Mouse (Mus musculus) ES-Bruce4 (cell line): ENCODE measurements at regions not wholly inside any gene's neighbourhood (a gene's known extent, or its start where the extent isn't known, plus 50 kb on each side); places are given as distances from the start of the nearest gene placed in this dataset.

Experiments
- H3K27ac ChIP-seq: 2 replicates; pipeline ENCODE4 v1.5.1; 2012; ENCODE audit warnings: low read length, inconsistent platforms; ENCODE audit not compliant: insufficient read depth
- H3K27me3 ChIP-seq: 2 replicates; pipeline ENCODE4 v1.6.1; 2012; ENCODE audit warnings: mild to moderate bottlenecking, low read length, inconsistent platforms; ENCODE audit not compliant: control insufficient read depth, poor library complexity, insufficient read depth, severe bottlenecking
- H3K36me3 ChIP-seq: 2 replicates; pipeline ENCODE4 v1.6.1; 2012; ENCODE audit warnings: inconsistent platforms, mild to moderate bottlenecking, low read length, moderate library complexity; ENCODE audit not compliant: control insufficient read depth, poor library complexity, insufficient read depth, severe bottlenecking
- H3K4me1 ChIP-seq: one replicate; pipeline ENCODE4 v1.8.1; 2011; ENCODE audit warnings: low read length; ENCODE audit not compliant: control insufficient read depth, insufficient read depth
- H3K4me3 ChIP-seq: 2 replicates; pipeline ENCODE4 v1.5.1; 2011; ENCODE audit warnings: low read depth, mild to moderate bottlenecking, low read length
- H3K9ac ChIP-seq: 2 replicates; pipeline ENCODE4 v1.6.1; 2012; ENCODE audit warnings: low read depth, mild to moderate bottlenecking, inconsistent platforms; ENCODE audit not compliant: poor library complexity, severe bottlenecking
- H3K9me3 ChIP-seq: replicated peaks from 2 replicates; pipeline ENCODE4 v1.6.1; 2012; ENCODE audit warnings: mild to moderate bottlenecking, low read length, inconsistent platforms; ENCODE audit not compliant: control insufficient read depth, poor library complexity, insufficient read depth, severe bottlenecking
- CTCF ChIP-seq: IDR thresholded peaks from one replicate; pipeline ENCODE4 v1.8.1; 2011; ENCODE audit warnings: low read depth, low read length
- EP300 ChIP-seq: IDR thresholded peaks from 2 replicates; pipeline ENCODE4 v1.6.1; 2011; ENCODE audit warnings: low read depth, low read length; ENCODE audit not compliant: insufficient read depth
- POLR2A ChIP-seq: IDR thresholded peaks from one replicate; pipeline ENCODE4 v1.8.1; 2011; ENCODE audit warnings: low read length; ENCODE audit not compliant: insufficient read depth

- Histone ChIP-seq H3K36me3 (no peaks in the 10 kb centered on the region), H3K9ac (no peak overlapping the region), H3K9me3 (peaks cover 7% of the 10 kb centered on the region), H3K27me3 (no peaks in the 10 kb centered on the region), H3K27ac (no peak overlapping the region), H3K4me3 (no peak overlapping the region), H3K4me1 (no peaks in the 10 kb centered on the region)
- TF ChIP-seq POLR2A, result no peak
- no peak for TF ChIP-seq CTCF
- no peak for TF ChIP-seq EP300
These were observed 718.9 kb upstream of the Igfbp3 start for GRCm38 (mm10) chr11:7932638-7933037.

DNA sequence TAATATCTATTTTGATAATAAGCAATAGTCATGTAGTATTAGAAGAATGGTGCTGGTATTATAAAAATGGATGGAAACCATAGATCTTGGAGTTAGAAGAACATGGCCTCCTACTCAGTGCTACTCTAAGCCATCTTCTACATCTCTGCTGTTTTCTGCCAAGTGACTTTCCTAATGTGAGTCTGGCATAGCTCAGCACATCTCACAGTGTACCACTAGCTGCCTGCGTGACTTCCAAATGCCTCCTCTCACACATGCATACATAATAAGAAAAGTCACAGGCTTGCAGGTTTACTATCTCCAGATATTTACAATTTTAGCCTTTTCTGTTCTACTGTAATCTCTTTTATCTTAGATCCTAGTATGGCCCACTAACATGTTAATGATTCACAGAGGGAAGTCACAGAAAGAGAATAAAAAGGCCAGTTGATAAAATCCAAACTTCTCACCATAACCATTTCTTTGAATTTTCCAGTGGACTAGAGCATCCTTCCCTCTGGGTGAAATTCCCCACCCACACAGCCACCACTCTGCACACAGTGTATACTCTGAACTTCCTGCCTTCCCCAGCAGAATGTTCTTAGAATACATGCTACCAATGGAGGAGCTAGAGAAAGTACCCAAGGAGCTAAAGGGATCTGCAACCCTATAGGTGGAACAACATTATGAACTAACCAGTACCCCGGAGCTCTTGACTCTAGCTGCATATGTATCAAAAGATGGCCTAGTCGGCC lies 717.5 kb upstream of the Igfbp3 start:
- H3K4me3 ChIP-seq, result no peak overlapping the region
- no peaks in the 10 kb centered on the region for H3K4me1 ChIP-seq
- H3K36me3 ChIP-seq, result no peaks in the 10 kb centered on the region
- no peak overlapping the region for H3K27ac ChIP-seq
- no peak overlapping the region for H3K9ac ChIP-seq
- TF ChIP-seq EP300 (no peak), POLR2A (no peak), CTCF (no peak)
- H3K27me3 ChIP-seq, result no peaks in the 10 kb centered on the region
- peaks cover 10% of the 10 kb centered on the region for H3K9me3 ChIP-seq

DNA sequence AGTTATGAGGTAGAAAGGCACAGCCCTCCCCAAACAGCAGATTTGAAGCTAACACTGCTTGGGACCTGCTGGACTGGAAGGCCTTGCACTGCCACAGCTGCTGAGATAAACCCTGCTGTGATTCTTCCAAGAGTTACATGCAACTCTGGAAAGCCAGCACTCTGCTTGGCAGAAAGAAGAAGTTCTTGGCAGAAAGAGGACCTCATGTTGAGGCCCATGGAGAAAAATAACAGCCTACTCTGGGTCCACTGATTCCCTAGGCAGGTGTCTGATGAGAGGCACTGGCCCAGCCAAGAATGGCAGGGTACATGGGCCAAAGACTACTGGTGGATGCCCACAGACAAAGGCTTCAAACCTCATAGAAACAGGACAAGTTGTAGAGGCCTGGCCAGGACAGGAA lies 714.0 kb upstream of the Igfbp3 start:
- no peak overlapping the region for H3K9ac ChIP-seq

GRCm38 (mm10) chr11:7912036-7912435 lies 698.3 kb upstream of the Igfbp3 start:
- Histone ChIP-seq H3K9ac (no peak overlapping the region), H3K27ac (no peak overlapping the region)
- TF ChIP-seq EP300 (no peak), POLR2A (no peak), CTCF (no peak)

More for the DNA sequence above, 714.0 kb upstream of the Igfbp3 start:
- no peaks in the 10 kb centered on the region for H3K4me1 ChIP-seq
- H3K9me3 ChIP-seq, result peaks cover 10% of the 10 kb centered on the region
- no peak overlapping the region for H3K4me3 ChIP-seq
- no peaks in the 10 kb centered on the region for H3K27me3 ChIP-seq
- no peak for TF ChIP-seq POLR2A
- TF ChIP-seq CTCF, result no peak
- TF ChIP-seq EP300, result no peak
- no peak overlapping the region for H3K27ac ChIP-seq
- no peaks in the 10 kb centered on the region for H3K36me3 ChIP-seq

GRCm38 (mm10) chr11:7900266-7900665 lies 686.5 kb upstream of the Igfbp3 start:
- Histone ChIP-seq H3K27me3 (no peaks in the 10 kb centered on the region), H3K9me3 (peaks cover 8% of the 10 kb centered on the region; the same call in 1 of the 2 replicates), H3K4me1 (no peaks in the 10 kb centered on the region), H3K36me3 (no peaks in the 10 kb centered on the region), H3K9ac (no peak overlapping the region), H3K4me3 (no peak overlapping the region), H3K27ac (no peak overlapping the region)
- TF ChIP-seq POLR2A, result no peak
- no peak for TF ChIP-seq CTCF
- no peak for TF ChIP-seq EP300

More at GRCm38 (mm10) chr11:7912036-7912435, 698.3 kb upstream of the Igfbp3 start:
- H3K4me3 ChIP-seq, result no peak overlapping the region
- H3K4me1 ChIP-seq, result no peaks in the 10 kb centered on the region
- H3K9me3 ChIP-seq, result peaks cover 3% of the 10 kb centered on the region; the same call in 1 of the 2 replicates
- no peaks in the 10 kb centered on the region for H3K27me3 ChIP-seq
- no peaks in the 10 kb centered on the region for H3K36me3 ChIP-seq

- H3K4me3 ChIP-seq, result no peak overlapping the region
- no peak for TF ChIP-seq POLR2A
- TF ChIP-seq EP300, result no peak
- TF ChIP-seq CTCF, result no peak
- H3K36me3 ChIP-seq, result no peaks in the 10 kb centered on the region
- H3K9ac ChIP-seq, result no peak overlapping the region
- no peak overlapping the region for H3K27ac ChIP-seq
- no peaks in the 10 kb centered on the region for H3K27me3 ChIP-seq
- H3K4me1 ChIP-seq, result no peaks in the 10 kb centered on the region
- 0 out of 2 replicates have a peak, but pooled peaks cover 5% of the 10 kb centered on the region for H3K9me3 ChIP-seq
These were observed 684.5 kb upstream of the Igfbp3 start for GRCm38 (mm10) chr11:7898204-7898603.
